Comparison of ENCODE assay signal across 18 mouse cellular contexts in the genomic region with DNA sequence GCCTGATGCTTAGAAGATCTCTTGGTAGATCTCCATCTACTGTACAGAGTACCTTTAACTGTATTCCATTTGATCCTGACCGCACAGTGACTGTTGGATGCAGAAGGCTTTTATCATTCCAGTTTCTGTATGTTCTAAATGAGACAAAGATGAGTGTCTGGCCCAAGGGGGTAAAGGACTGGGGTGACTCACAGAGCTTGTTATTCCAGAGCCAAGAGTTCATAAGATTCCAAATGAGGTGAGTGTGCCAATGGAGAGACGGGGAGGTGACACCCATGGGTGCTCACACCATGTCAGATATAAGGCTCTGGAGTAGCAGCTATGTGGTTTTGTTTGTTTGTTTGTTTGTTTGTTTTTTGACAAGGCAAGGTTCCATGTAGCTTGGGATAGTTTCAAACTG. TPM values are rescaled to one million over a fixed set of nuclear protein-coding genes. Genes with fewer than 3 reads are reported as not detected.
DNase-seq lines count a peak whose midpoint lies in the region; ATAC-seq lines count a peak whose summit lies in the region.
"Had no signal": no experiment of that assay in that cellular context is flagged by ENCODE, and none has a peak within 500 bp of the region (broad histone marks: within the 10 kb centered on the region; RNA-seq: fewer than 3 reads in every experiment).

No protein-coding gene starts in this region.

- H3K9me3 ChIP-seq in heart, embryonic 15.5 days (replicated peaks) = no peaks in the 10 kb centered on the region
- no peaks in the 10 kb centered on the region for H3K9me3 ChIP-seq in heart, embryonic 12.5 days (replicated peaks)
- H3K9me3 ChIP-seq in kidney, embryonic 16.5 days (ENCODE audit: low read length) = no peaks in the 10 kb centered on the region
- H3K9me3 ChIP-seq: forebrain, embryonic 10.5 days; limb, embryonic 15.5 days had no signal

- WGBS in heart, embryonic 15.5 days = 83% methylated on average over 2 of the region's 2 CpGs
- WGBS in heart, embryonic 12.5 days = 86% methylated on average over 2 of the region's 2 CpGs
- 84% methylated on average over 2 of the region's 2 CpGs for WGBS in kidney, embryonic 16.5 days

- no peak for DNase-seq in kidney, postnatal 36 days
- DNase-seq in thymus, postnatal 25 days = peak; percentile 25
- no peak for DNase-seq in thymus, postnatal 10 days (ENCODE audit: low spot score in 2 of 2)
- DNase-seq in adrenal gland, adult 18-20 months (ENCODE audit: low spot score in 2 of 2) = no peak
- DNase-seq: B cell, adult 2 months; cerebellum, adult 9-11 months; gastrocnemius, adult 2 months; heart, adult 2 months; layer of hippocampus, postnatal 36 days; lung, adult 18-20 months; right cerebral cortex, adult 18-20 months had no signal

- no peak overlapping the region for H3K9ac ChIP-seq in heart, embryonic 15.5 days
- no peak overlapping the region for H3K9ac ChIP-seq in heart, embryonic 12.5 days
- H3K9ac ChIP-seq in kidney, embryonic 16.5 days (replicated peaks; ENCODE audit: low read length) = no peak overlapping the region
- H3K9ac ChIP-seq: limb, embryonic 15.5 days had no signal

- H3K4me1 ChIP-seq in heart, embryonic 15.5 days (replicated peaks) = peaks cover 6% of the 10 kb centered on the region; the same call in 1 of the 2 replicates
- peaks cover 11% of the 10 kb centered on the region for H3K4me1 ChIP-seq in heart, embryonic 12.5 days (replicated peaks)
- peaks cover 24% of the 10 kb centered on the region for H3K4me1 ChIP-seq in kidney, embryonic 16.5 days (ENCODE audit: insufficient read depth, low read length)

- no peak overlapping the region for H3K4me3 ChIP-seq in heart, embryonic 15.5 days
- no peak overlapping the region for H3K4me3 ChIP-seq in heart, embryonic 12.5 days
- no peak overlapping the region for H3K4me3 ChIP-seq in kidney, embryonic 16.5 days (ENCODE audit: low read length)
- H3K4me3 ChIP-seq: forebrain, embryonic 10.5 days; gastrocnemius, adult 2 months; heart, adult 2 months; limb, embryonic 15.5 days had no signal

- no peak overlapping the region for H3K4me2 ChIP-seq in heart, embryonic 15.5 days
- H3K4me2 ChIP-seq in heart, embryonic 12.5 days = no peak overlapping the region
- H3K4me2 ChIP-seq in kidney, embryonic 16.5 days (replicated peaks; ENCODE audit: low read depth, low read length) = no peak overlapping the region
- H3K4me2 ChIP-seq: limb, embryonic 15.5 days had no signal

- H3K36me3 ChIP-seq in heart, embryonic 15.5 days = no peaks in the 10 kb centered on the region
- no peaks in the 10 kb centered on the region for H3K36me3 ChIP-seq in heart, embryonic 12.5 days
- no peaks in the 10 kb centered on the region for H3K36me3 ChIP-seq in kidney, embryonic 16.5 days (ENCODE audit: insufficient read depth, low read length)
- H3K36me3 ChIP-seq: forebrain, embryonic 10.5 days; limb, embryonic 15.5 days had no signal

- no peaks in the 10 kb centered on the region for H3K27me3 ChIP-seq in heart, embryonic 15.5 days
- H3K27me3 ChIP-seq in heart, embryonic 12.5 days (replicated peaks) = no peaks in the 10 kb centered on the region
- H3K27me3 ChIP-seq in kidney, embryonic 16.5 days (ENCODE audit: insufficient read depth, low read length) = no peaks in the 10 kb centered on the region
- H3K27me3 ChIP-seq: limb, embryonic 15.5 days had no signal

- peak overlapping the region; percentile 28; the same call in 1 of the 2 replicates for H3K27ac ChIP-seq in heart, embryonic 15.5 days
- H3K27ac ChIP-seq in heart, embryonic 12.5 days (ENCODE audit: poor library complexity, severe bottlenecking) = no peak overlapping the region
- H3K27ac ChIP-seq in kidney, embryonic 16.5 days (ENCODE audit: low read length) = peak overlapping the region; percentile 87
- H3K27ac ChIP-seq: forebrain, embryonic 10.5 days; gastrocnemius, adult 2 months; limb, embryonic 15.5 days had no signal

- no peak for ATAC-seq in heart, embryonic 15.5 days (replicated peaks; ENCODE audit: insufficient number of reproducible peaks, insufficient read depth, low FRiP score, low read depth)
- ATAC-seq in heart, embryonic 12.5 days (ENCODE audit: insufficient number of reproducible peaks, low FRiP score) = no peak
- ATAC-seq in kidney, embryonic 16.5 days (ENCODE audit: low FRiP score, low TSS enrichment) = no peak
- ATAC-seq: activated CD4-positive, CD25-positive, alpha-beta regulatory T cell, adult 4 months; midbrain, embryonic 16.5 days had no signal

RNA-seq across cellular contexts. Expression of a gene that starts 54.8 kb away (rescaled TPM):
- 35.9 and 36.3 TPM in 2 replicates for polyA plus RNA-seq in heart, embryonic 15.5 days (2015; fragmentation: Nextera tagmentation; extraction: Ambion mirVana)
- 47.0 and 51.3 TPM in 2 replicates for polyA plus RNA-seq in heart, embryonic 12.5 days (2016; fragmentation: Nextera tagmentation; extraction: Ambion mirVana)
- polyA plus RNA-seq in kidney, embryonic 16.5 days (2015; fragmentation: Nextera tagmentation; extraction: Ambion mirVana) = 16.9 and 20.0 TPM in 2 replicates
- total RNA-seq in adrenal gland, adult 18-20 months (2021) = 10 to 100 TPM; 31.1 to 44.3 TPM
